Mouse (Mus musculus) macrophage (primary cell): ENCODE data around the gene Spaca6. TPM values are rescaled to one million over a fixed set of nuclear protein-coding genes. Genes with fewer than 3 reads are reported as not detected.
"Not testable (repeated sequence)": the region's sequence is repeated elsewhere in the genome, so short reads cannot be mapped to it uniquely, and the experiment has no call there.

ENCODE experiments used
- H3K27ac ChIP-seq: fragments of 350-480 bp; formaldehyde crosslinking; 2 replicates; pipeline ENCODE4 v1.9.0; 2021
- H3K36me3 ChIP-seq: fragments of 350-480 bp; formaldehyde crosslinking; 2 replicates; pipeline ENCODE4 v1.9.0; 2021; ENCODE audit errors: inconsistent target
- H3K4me3 ChIP-seq: fragments of 350-480 bp; formaldehyde crosslinking; 2 replicates; pipeline ENCODE4 v1.9.0; 2021; ENCODE audit errors: inconsistent target
- H3K79me2 ChIP-seq: fragments of 350-480 bp; formaldehyde crosslinking; 2 replicates; pipeline ENCODE4 v1.9.0; 2021; ENCODE audit errors: inconsistent target
- WGBS: methylation state at CpG from one replicate; pipeline ENCODE4 v1.1.7; 2026; ENCODE audit warnings: inconsistent platforms; ENCODE audit not compliant: missing documents; 5-methylcytosine and 5-hydroxymethylcytosine counted together
- polyA plus RNA-seq: library from polyadenylated mRNA; stranded (reverse); fragments of 250-400 nt; gene quantifications from 3 replicates; pipeline ENCODE4 v1.2.4, GENCODE M21; 2018; ENCODE audit warnings: inconsistent platforms

Spaca6 gene
- polyA plus RNA-seq, 1 experiment from 2014 or later: 0.86 TPM

- 95% methylated on average over 5 of the region's 5 CpGs for WGBS
- H3K79me2 ChIP-seq: peaks cover 7% of the 10 kb centered on the region; the same call in 1 of the 2 replicates
- H3K4me3 ChIP-seq: no peak overlapping the region
- H3K27ac ChIP-seq: no peak overlapping the region
- H3K36me3 ChIP-seq: no peaks in the 10 kb centered on the region
Measured at GRCm38 (mm10) chr17:17836101-17836500, 9.1 kb downstream of the Spaca6 start.

DNA sequence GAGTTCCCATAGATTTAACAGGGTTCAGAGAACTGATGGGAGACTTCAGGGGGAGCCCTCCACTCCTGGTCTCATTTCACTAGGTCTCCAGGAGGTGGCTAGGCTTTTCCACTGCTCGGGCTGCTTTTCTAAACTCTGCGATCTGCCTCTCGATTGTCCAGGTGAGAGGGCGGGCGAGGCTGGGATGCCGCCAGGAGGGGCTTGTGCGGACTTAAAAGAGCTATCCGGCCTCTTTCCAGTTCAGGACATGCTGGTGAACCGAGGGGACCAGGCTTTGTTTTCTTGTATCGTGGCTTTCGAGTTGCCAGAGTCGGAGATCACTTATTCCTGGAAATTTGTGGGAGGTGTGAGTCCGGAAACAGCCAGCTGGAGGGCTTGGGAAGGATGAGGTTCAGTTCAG, 10.5 kb downstream of the Spaca6 start:
- 42% methylated on average over 13 of the region's 13 CpGs for WGBS
- H3K36me3 ChIP-seq: no peaks in the 10 kb centered on the region
- peaks cover 7% of the 10 kb centered on the region; the same call in 1 of the 2 replicates for H3K79me2 ChIP-seq
- peak overlapping the region; percentile 80; the same call in 1 of the 2 replicates for H3K4me3 ChIP-seq
- H3K27ac ChIP-seq: peak overlapping the region; percentile 88

GRCm38 (mm10) chr17:17837919-17838701, 11.2 kb downstream of the Spaca6 start:
- Histone ChIP-seq H3K27ac (peak overlapping the region; percentile 88), H3K36me3 (no peaks in the 10 kb centered on the region), H3K79me2 (peaks cover 7% of the 10 kb centered on the region; the same call in 1 of the 2 replicates), H3K4me3 (peak overlapping the region; percentile 80)
- WGBS: 1% methylated on average over 41 of the region's 43 CpGs

- H3K36me3 ChIP-seq: no peaks in the 10 kb centered on the region
- H3K79me2 ChIP-seq: peaks cover 7% of the 10 kb centered on the region; the same call in 1 of the 2 replicates
- 0 out of 2 replicates have a peak overlapping the region, but pooled peaks have one; percentile 88 for H3K27ac ChIP-seq
- WGBS: 95% methylated on average over 2 of the region's 2 CpGs
- peak overlapping the region; percentile 80; the same call in 1 of the 2 replicates for H3K4me3 ChIP-seq
Measured at GRCm38 (mm10) chr17:17839276-17839675, 12.3 kb downstream of the Spaca6 start.

DNA sequence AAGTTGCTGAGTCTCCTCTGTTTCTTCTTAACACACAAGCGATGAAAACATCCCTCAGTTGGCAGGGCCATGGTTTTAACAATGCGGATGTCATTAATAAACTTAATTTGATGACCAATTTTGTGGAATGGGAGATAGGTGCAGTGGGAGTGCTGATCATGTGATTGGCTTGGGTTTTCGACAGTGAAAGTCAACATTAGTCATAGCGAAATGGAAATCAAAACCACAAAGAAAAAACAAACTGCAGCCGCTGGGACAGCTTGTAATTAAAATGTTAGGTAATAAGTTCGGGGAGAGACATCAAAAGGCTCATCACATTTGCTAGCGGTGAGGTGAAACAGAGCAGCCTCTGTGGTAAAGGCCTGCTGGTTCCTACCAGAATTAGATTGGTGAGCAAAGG, 13.8 kb downstream of the Spaca6 start:
- no peak overlapping the region for H3K4me3 ChIP-seq
- 79% methylated on average over 7 of the region's 7 CpGs for WGBS
- peaks cover 7% of the 10 kb centered on the region; the same call in 1 of the 2 replicates for H3K79me2 ChIP-seq
- no peaks in the 10 kb centered on the region for H3K36me3 ChIP-seq
- H3K27ac ChIP-seq: no peak overlapping the region

DNA sequence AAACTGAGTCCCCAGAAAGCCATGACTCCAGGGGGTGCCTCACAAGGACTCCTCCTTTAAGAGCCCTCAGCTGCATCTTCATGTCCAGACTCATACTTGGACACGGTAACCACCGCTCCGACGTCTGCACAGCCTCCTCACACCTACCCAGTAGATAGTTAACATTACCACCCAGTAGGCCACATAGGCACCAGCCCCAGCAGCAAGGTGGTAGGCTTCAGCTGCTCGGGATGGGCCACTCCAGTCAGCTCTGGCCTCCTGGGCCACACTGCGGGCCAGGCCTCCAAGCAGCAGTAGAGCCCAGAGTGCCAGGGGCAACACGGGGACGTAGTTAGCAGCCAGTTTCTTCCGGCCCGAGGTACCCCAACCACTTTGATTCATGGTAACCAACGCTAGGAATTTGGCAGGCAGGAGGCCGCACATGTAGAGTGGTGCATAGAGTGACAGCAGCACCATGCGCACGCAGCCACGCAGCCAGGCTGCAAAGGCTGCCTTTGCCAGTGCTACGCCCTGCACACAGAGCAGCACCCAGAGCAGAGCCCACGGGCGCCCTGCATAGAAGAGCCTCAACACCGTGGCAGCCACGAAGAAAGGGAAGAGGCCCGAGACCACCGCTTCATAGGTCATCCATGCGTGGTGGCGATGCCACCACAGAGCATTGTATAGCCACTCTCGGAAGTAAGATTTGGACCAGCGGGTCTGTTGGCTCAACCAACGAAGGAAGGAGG, 16.7 kb downstream of the Spaca6 start:
- H3K27ac ChIP-seq: no peak overlapping the region
- no peak overlapping the region for H3K4me3 ChIP-seq
- H3K79me2 ChIP-seq: peaks cover 5% of the 10 kb centered on the region; the same call in 1 of the 2 replicates
- H3K36me3 ChIP-seq: no peaks in the 10 kb centered on the region
- WGBS: 84% methylated on average over 25 of the region's 27 CpGs

- H3K79me2 ChIP-seq, H3K36me3 ChIP-seq, H3K4me3 ChIP-seq, H3K27ac ChIP-seq: not testable (repeated sequence)
- WGBS: 76% methylated on average over 3 of the region's 3 CpGs
Measured at GRCm38 (mm10) chr17:17844606-17845005, 17.6 kb downstream of the Spaca6 start.

GRCm38 (mm10) chr17:17845187-17846027, 18.4 kb downstream of the Spaca6 start:
- 56% methylated on average over 10 of the region's 10 CpGs for WGBS
- no peak overlapping the region for H3K4me3 ChIP-seq
- H3K79me2 ChIP-seq: no peaks in the 10 kb centered on the region
- H3K36me3 ChIP-seq: no peaks in the 10 kb centered on the region
- H3K27ac ChIP-seq: no peak overlapping the region

DNA sequence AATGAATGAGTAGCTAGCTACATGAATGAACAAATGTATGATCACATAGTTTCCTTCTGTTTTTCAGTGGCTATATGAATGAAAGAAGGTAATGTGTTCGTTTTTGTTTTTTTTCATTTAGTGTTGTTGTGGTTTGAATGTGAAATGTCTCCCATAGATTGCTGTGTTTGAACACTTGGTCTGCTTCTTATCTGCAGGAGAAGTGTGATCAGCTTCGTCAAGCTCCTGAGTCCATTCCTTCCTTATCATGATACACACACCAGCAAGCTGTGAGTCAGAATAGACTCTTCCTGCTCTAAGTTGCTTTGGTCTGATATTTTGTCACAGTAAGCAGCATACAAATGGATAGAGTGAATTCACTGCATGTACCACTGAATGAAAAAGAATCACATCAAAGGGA, 22.0 kb downstream of the Spaca6 start:
- H3K36me3 ChIP-seq: no peaks in the 10 kb centered on the region
- H3K79me2 ChIP-seq: no peaks in the 10 kb centered on the region
- WGBS: 21% methylated on average over 2 of the region's 2 CpGs
- no peak overlapping the region for H3K4me3 ChIP-seq
- H3K27ac ChIP-seq: no peak overlapping the region

DNA sequence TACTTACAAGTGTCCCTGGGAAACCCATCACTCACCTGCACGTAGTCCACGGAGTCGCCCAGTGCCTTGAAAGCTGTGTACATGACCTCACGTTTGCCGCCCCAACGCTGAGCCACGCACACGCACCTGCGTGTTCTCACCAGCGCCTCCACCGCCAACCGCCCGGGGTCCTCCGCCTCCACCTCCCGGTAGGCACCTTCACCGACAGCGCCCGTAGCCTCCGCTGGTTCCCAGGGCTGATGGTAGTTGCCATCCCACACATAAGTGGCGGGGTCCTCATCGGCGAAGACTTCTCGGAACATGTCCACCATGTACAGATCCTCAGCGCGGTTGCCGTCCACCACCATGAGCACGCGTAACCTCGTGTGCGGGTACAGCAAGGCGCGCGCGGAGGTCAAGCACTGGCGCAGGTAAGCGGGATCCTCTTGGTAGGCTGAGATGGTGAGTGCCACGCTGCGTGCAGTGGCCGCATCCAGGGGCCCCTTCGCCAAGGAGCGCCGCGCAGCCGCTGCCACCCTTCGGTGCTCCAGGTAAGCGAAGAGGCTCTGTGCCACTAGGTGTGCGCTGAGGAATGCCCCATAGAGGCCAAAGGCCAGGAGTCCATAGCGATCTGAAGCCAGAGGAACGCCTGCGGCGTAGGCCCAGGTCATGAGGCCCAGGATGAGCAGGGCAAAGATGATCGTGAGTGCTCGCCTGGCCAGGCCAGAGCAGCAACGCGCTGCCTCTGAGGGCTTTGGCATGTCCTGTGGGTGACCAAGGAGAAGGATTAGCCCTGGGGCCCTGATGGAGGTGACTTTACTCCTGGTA, 23.2 kb downstream of the Spaca6 start:
- Histone ChIP-seq H3K79me2 (no peaks in the 10 kb centered on the region), H3K4me3 (no peak overlapping the region), H3K36me3 (no peaks in the 10 kb centered on the region), H3K27ac (no peak overlapping the region)
- WGBS: 43% methylated on average over 55 of the region's 55 CpGs

DNA sequence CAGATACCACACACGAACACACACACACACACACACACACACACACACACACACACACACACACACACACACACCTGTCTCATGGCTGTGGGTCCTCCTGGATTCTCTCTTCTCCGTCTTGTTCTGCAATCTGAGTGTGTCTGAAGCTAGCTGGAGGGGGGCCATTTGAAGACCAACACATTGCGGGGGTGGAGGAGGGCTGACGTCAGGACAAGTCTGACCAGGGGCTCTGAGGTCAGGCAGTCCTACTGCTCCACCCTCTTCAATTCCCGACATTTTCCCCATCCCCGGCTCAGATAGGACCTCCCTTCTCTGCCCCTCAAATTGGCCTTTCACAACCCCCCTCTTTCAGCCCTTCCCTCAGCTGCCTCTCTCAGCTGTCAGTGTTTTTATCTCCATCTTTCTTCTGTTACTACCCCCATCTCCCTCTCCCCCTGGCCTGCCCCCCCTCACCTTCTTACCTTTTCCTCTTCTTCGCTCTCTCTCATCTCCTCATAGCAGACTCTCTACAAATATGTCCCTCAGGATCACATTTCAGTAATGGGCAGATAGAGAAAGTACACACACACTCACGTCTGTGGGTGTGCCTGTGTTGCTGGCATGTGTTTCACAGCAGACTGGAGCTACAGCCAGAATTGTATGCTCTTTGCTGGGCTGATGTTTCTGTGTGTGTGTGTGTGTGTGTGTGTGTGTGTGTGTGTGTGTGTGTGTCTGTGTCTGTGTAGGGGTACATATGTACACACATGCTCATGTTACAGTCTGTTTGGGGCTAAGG, 28.3 kb downstream of the Spaca6 start, which contains the start of gene Has1:
Gene Has1 (minus strand): TSS at position 142 of the 775 bp plus-strand sequence.
- no peaks in the 10 kb centered on the region for H3K36me3 ChIP-seq
- no peak within 1 kb of the TSS for H3K4me3 ChIP-seq
- WGBS: 82% methylated on average over 7 of the region's 8 CpGs
- H3K79me2 ChIP-seq: no peaks in the 10 kb centered on the region
- H3K27ac ChIP-seq: no peak within 1 kb of the TSS

GRCm38 (mm10) chr17:17856612-17857011, 29.7 kb downstream of the Spaca6 start:
- no peak overlapping the region for H3K27ac ChIP-seq
- no peak overlapping the region for H3K4me3 ChIP-seq
- no peaks in the 10 kb centered on the region for H3K79me2 ChIP-seq
- H3K36me3 ChIP-seq: no peaks in the 10 kb centered on the region
- WGBS: 92% methylated on average over 1 of the region's 1 CpGs

GRCm38 (mm10) chr17:17857446-17857845, 30.5 kb downstream of the Spaca6 start:
- WGBS: 50% methylated on average over 1 of the region's 1 CpGs
- Histone ChIP-seq H3K36me3 (no peaks in the 10 kb centered on the region), H3K27ac (no peak overlapping the region), H3K79me2 (no peaks in the 10 kb centered on the region), H3K4me3 (no peak overlapping the region)
